Mouse (Mus musculus) limb, embryonic 10.5 days (tissue): ENCODE measurements around the gene Cdc42ep2. TPM values are rescaled to one million over a fixed set of nuclear protein-coding genes. Genes with fewer than 3 reads are reported as not detected.
"Not testable (repeated sequence)": the region's sequence is repeated elsewhere in the genome, so short reads cannot be mapped to it uniquely, and the experiment has no call there.

ENCODE experiments used
- DNase-seq: peaks from one replicate; pipeline ENCODE4 v3.0.0-alpha.2; 2017; ENCODE audit warnings: low spot score
- H3K27ac ChIP-seq: fragments of 300-500 bp; sonication (generic); 2 replicates; pipeline ENCODE4 v1.5.1; 2016; ENCODE audit warnings: mild to moderate bottlenecking
- H3K27me3 ChIP-seq: fragments of 300-500 bp; sonication (generic); 2 replicates; pipeline ENCODE4 v1.6.1; 2016; ENCODE audit warnings: low read depth, mild to moderate bottlenecking; ENCODE audit not compliant: poor library complexity, severe bottlenecking
- H3K36me3 ChIP-seq: fragments of 300-500 bp; sonication (generic); 2 replicates; pipeline ENCODE4 v1.6.1; 2016; ENCODE audit warnings: mild to moderate bottlenecking, moderate library complexity
- H3K4me1 ChIP-seq: fragments of 300-500 bp; sonication (generic); 2 replicates; pipeline ENCODE4 v1.6.1; 2016
- H3K4me3 ChIP-seq: fragments of 300-500 bp; sonication (generic); 2 replicates; pipeline ENCODE4 v1.5.1; 2016; ENCODE audit warnings: mild to moderate bottlenecking, moderate library complexity
- H3K9me3 ChIP-seq: fragments of 300-500 bp; sonication (generic); replicated peaks from 2 replicates; pipeline ENCODE4 v1.6.1; 2016; ENCODE audit warnings: mild to moderate bottlenecking
- WGBS: fragments of 180-500 bp; shearing (Covaris S2); methylation state at CpG from one replicate; pipeline ENCODE4 v1.1.7; 2016; 5-methylcytosine and 5-hydroxymethylcytosine counted together
- polyA plus RNA-seq: library from polyadenylated mRNA; unstranded; fragments of >200 nt; fragmentation: Nextera tagmentation; extraction: Ambion mirVana; gene quantifications from 2 replicates; pipeline ENCODE4 v1.2.1, GENCODE M21; 2016

Gene Cdc42ep2
- polyA plus RNA-seq, 1 experiment from 2014 or later: 1.7 TPM

DNA sequence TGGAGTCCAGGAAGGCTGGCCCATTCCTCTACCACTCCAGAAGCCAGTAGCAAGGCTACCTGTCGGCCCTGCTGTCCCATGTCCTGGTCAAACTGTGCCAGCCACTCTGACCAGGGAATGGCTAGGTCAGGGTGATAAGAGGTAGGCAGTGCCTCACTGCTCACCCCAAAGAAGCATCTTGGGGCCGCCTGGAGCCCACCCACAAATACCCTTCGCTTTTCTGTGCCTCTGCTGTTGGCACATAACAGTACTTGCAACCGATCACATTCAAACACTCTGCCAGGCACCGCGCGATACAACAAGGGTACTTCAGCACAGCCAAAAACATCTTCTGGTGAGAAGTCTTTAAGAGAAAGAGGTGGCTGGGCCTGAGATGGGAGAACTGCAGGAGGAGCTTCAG is 32.4 kb downstream of the Cdc42ep2 start:
- peak overlapping the region; percentile 6; the same call in 1 of the 2 replicates for H3K4me3 ChIP-seq

DNA sequence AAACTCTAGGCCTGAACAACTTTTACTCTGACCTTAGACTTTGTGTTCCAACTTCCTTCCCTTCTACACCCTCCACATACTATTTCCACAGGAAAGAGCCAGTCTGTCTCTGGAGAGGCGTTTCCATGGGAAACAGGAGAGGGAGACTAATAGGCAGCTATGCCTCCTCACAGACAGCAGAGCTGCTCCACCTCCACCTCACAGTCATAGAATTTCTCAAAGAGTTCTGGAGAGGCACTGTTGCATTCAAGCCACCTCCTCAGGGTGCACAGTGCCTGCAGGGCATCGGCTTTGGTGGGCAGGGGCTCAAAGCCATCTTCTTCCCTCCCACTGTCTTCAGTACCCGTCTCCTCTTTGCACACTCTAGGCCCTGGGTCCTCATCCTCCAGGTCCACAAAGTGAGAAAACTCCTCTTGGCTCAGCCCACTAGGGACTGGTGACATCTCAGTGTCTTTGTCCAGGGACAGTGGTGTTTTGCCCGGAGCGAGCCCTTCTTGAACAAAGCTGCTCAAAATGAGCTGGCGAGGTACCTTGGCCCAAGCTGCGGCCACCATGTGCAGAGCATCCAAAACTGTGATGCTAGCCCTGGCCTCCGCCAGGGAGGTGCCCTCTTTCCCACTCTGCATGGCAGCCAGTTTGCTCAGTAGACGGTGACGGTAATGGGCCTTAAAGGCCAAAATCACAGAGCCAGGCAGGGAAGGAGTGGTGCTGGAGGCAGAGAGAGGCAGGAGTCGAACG is 32.9 kb downstream of the Cdc42ep2 start:
- Histone ChIP-seq H3K4me3 (peak overlapping the region; percentile 6; the same call in 1 of the 2 replicates), H3K36me3 (peaks cover 32% of the 10 kb centered on the region), H3K27me3 (no peaks in the 10 kb centered on the region), H3K4me1 (peaks cover 29% of the 10 kb centered on the region), H3K27ac (no peak overlapping the region), H3K9me3 (no peaks in the 10 kb centered on the region)
- no peak for DNase-seq
- 93% methylated on average over 12 of the region's 12 CpGs for WGBS

More for the DNA sequence above, 32.4 kb downstream of the Cdc42ep2 start:
- no peaks in the 10 kb centered on the region for H3K9me3 ChIP-seq
- peaks cover 37% of the 10 kb centered on the region for H3K36me3 ChIP-seq
- no peak overlapping the region for H3K27ac ChIP-seq
- no peaks in the 10 kb centered on the region for H3K27me3 ChIP-seq
- peaks cover 29% of the 10 kb centered on the region for H3K4me1 ChIP-seq
- DNase-seq: no peak
- WGBS: 93% methylated on average over 7 of the region's 7 CpGs

GRCm38 (mm10) chr19:5889211-5889610 is 35.4 kb downstream of the Cdc42ep2 start:
- 77% methylated on average over 4 of the region's 4 CpGs for WGBS
- no peak overlapping the region for H3K27ac ChIP-seq
- H3K4me3 ChIP-seq: no peak overlapping the region
- no peaks in the 10 kb centered on the region for H3K9me3 ChIP-seq
- no peak for DNase-seq
- no peaks in the 10 kb centered on the region for H3K27me3 ChIP-seq
- H3K36me3 ChIP-seq: peaks cover 16% of the 10 kb centered on the region
- peaks cover 23% of the 10 kb centered on the region for H3K4me1 ChIP-seq

- 0 out of 2 replicates have a peak, but pooled peaks cover 7% of the 10 kb centered on the region for H3K4me1 ChIP-seq
- H3K36me3 ChIP-seq: peaks cover 11% of the 10 kb centered on the region
- no peak for DNase-seq
- H3K27ac ChIP-seq: no peak overlapping the region
- no peak overlapping the region for H3K4me3 ChIP-seq
- no peaks in the 10 kb centered on the region for H3K9me3 ChIP-seq
- WGBS: 83% methylated on average over 3 of the region's 3 CpGs
- H3K27me3 ChIP-seq: no peaks in the 10 kb centered on the region
Measured at GRCm38 (mm10) chr19:5887234-5887815, 37.3 kb downstream of the Cdc42ep2 start.

GRCm38 (mm10) chr19:5885838-5886237 is 38.8 kb downstream of the Cdc42ep2 start:
- DNase-seq: no peak
- H3K4me1 ChIP-seq: no peaks in the 10 kb centered on the region
- H3K27ac ChIP-seq: no peak overlapping the region
- no peaks in the 10 kb centered on the region for H3K9me3 ChIP-seq
- WGBS: 58% methylated on average over 4 of the region's 4 CpGs
- no peaks in the 10 kb centered on the region for H3K27me3 ChIP-seq
- H3K4me3 ChIP-seq: no peak overlapping the region
- H3K36me3 ChIP-seq: no peaks in the 10 kb centered on the region

GRCm38 (mm10) chr19:5883935-5884334 is 40.7 kb downstream of the Cdc42ep2 start:
- DNase-seq: no peak
- Histone ChIP-seq H3K4me3 (no peak overlapping the region), H3K27ac (0 out of 2 replicates have a peak overlapping the region, but pooled peaks have one; percentile 28), H3K4me1 (no peaks in the 10 kb centered on the region), H3K27me3 (no peaks in the 10 kb centered on the region), H3K9me3 (no peaks in the 10 kb centered on the region), H3K36me3 (no peaks in the 10 kb centered on the region)
- 55% methylated on average over 1 of the region's 1 CpGs for WGBS

DNA sequence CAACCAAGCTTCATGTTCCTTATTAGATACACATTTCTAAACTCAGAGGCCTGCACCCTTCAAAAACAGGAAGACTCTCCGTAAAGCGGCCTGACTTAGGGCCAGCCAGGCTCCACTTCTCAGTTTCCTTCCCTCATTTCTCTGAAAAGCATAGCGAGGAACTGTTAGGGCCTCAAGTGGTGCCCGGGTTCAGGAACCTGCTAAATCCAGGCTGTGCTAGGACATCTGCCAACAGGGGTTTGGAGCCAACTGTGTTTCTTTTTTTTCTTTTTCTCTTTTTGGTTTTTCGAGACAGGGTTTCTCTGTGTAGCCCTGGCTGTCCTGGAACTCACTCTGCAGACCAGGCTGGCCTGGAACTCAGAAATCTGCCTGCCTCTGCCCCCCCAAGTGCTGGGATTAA is 42.5 kb downstream of the Cdc42ep2 start:
- not testable (repeated sequence) for DNase-seq, H3K36me3 ChIP-seq, H3K27me3 ChIP-seq, H3K4me1 ChIP-seq, H3K4me3 ChIP-seq, H3K9me3 ChIP-seq, H3K27ac ChIP-seq
- WGBS: 91% methylated on average over 5 of the region's 5 CpGs

DNA sequence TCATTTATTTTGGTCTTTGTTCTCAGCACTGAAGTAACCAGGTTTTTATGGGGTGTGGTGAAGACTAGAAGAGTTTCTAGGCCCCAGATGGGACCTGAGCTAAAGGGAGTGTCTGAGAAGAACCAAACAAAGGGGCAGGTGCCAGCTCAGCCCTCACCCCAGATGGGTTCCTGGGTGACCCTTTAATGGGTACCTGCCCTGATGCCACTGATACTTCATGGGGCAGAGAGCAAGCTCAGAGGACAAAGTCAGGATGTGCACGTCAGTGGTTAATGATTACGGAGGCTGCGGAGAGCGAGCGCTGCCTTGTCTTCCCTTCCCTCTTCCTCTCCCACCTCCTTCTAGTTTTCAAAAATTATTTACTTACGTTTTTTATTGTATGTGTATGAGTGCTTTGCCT is 43.5 kb downstream of the Cdc42ep2 start:
- Histone ChIP-seq H3K4me1 (peaks cover 6% of the 10 kb centered on the region; the same call in 1 of the 2 replicates), H3K27ac (no peak overlapping the region), H3K27me3 (no peaks in the 10 kb centered on the region), H3K36me3 (no peaks in the 10 kb centered on the region), H3K4me3 (no peak overlapping the region), H3K9me3 (no peaks in the 10 kb centered on the region)
- no peak for DNase-seq
- WGBS: 93% methylated on average over 6 of the region's 6 CpGs

- Histone ChIP-seq H3K27ac (no peak overlapping the region), H3K4me1 (peaks cover 14% of the 10 kb centered on the region), H3K9me3 (no peaks in the 10 kb centered on the region), H3K27me3 (no peaks in the 10 kb centered on the region), H3K4me3 (no peak overlapping the region), H3K36me3 (no peaks in the 10 kb centered on the region)
- DNase-seq: no peak
- WGBS: 95% methylated on average over 7 of the region's 7 CpGs
Measured at GRCm38 (mm10) chr19:5879735-5880134, 44.9 kb downstream of the Cdc42ep2 start.

DNA sequence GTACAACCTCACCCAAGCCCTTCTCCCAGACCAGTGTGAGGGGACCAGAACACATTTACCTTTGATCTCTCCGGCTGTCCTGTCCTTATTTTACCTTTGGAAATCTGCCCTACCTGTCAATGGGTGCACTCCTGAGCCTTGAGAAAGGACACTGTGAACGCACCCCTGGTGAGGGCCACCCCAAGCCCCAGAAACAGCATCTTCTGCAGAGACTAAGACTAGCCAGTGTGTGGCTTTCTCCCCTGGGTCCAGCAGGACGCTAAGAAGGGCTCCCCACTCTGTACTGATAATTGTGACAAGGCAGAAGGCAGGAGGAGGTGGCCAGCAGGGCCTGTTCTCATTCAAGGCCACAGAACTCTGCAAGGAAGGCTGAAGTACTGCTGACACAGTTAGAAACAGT is 45.7 kb downstream of the Cdc42ep2 start:
- no peak for DNase-seq
- no peak overlapping the region for H3K27ac ChIP-seq
- no peaks in the 10 kb centered on the region for H3K36me3 ChIP-seq
- H3K4me3 ChIP-seq: no peak overlapping the region
- H3K4me1 ChIP-seq: peaks cover 22% of the 10 kb centered on the region
- no peaks in the 10 kb centered on the region for H3K27me3 ChIP-seq
- WGBS: 79% methylated on average over 3 of the region's 3 CpGs
- H3K9me3 ChIP-seq: no peaks in the 10 kb centered on the region

DNA sequence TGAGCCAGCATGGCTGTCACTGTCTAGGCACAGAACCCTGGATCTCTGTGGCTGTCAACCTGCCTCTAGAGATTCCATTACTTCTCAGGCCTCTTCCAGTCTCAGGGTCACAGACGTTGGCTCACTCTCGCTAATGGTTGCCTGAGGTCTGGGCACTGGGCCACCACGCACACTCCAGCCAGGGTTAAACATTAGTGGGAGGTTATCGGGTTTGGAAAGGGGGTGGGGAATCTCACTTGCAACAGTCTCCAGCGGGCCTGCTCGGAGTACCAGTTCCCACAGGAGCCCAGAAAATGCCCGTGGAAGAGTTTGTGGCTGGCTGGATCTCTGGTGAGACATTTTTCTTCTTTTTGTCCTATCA is 46.3 kb downstream of the Cdc42ep2 start:
- Histone ChIP-seq H3K4me1 (peaks cover 26% of the 10 kb centered on the region), H3K4me3 (peak overlapping the region; percentile 18; the same call in 1 of the 2 replicates)

DNA sequence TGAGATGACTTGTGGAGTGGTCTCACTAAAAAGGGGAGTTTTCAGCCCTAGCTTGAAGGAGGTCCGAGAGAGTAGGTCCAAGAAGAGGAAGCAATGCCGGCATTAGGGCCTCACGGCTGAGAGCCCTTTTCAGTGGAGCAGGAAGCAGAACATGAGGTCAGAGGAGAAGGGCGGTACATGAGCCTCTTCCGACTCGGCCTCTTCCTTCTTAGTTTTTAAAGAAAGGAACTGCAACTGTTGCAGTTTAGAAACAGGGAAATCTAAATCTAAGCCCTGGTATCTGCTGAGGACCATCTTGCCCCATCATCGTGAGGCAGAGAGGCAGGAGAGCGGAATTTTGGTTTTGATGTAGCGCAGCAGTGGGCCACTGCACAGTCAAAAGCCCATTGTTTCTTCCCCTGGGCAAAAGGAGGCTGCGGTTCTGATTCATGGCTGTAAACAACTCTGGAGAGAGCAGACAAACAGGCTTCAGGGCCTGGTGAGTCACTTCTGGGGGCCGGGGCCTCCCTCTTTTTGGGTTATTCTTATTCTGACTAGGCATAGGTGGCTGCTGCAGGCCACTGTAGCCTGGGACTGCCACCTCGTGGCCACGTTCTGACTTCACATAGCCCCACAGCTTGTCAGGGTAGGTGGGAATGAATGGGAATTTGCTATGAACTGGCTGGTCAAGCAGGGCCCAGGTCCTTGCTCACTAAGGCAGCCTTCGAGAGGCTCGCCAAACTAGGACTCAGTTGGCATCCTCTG is 46.8 kb downstream of the Cdc42ep2 start, which contains the start of gene Slc25a45:
Gene Slc25a45, plus strand, starts transcription at position 191 of the 744 bp plus-strand sequence.
- peak within 1 kb of the TSS; percentile 18; the same call in 1 of the 2 replicates for H3K4me3 ChIP-seq
- DNase-seq: peak; percentile 76
- peak within 1 kb of the TSS; percentile 71 for H3K27ac ChIP-seq
- peaks cover 9% of the 10 kb centered on the region for H3K36me3 ChIP-seq
- WGBS: 56% methylated on average over 15 of the region's 15 CpGs
- no peaks in the 10 kb centered on the region for H3K27me3 ChIP-seq
- H3K4me1 ChIP-seq: peaks cover 31% of the 10 kb centered on the region
- no peaks in the 10 kb centered on the region for H3K9me3 ChIP-seq

More for the DNA sequence above, 46.3 kb downstream of the Cdc42ep2 start:
- no peaks in the 10 kb centered on the region for H3K27me3 ChIP-seq
- 0 out of 2 replicates have a peak, but pooled peaks cover 4% of the 10 kb centered on the region for H3K36me3 ChIP-seq
- DNase-seq: no peak
- H3K9me3 ChIP-seq: no peaks in the 10 kb centered on the region
- H3K27ac ChIP-seq: peak overlapping the region; percentile 9; the same call in 1 of the 2 replicates
- WGBS: 89% methylated on average over 7 of the region's 7 CpGs
